Mouse (Mus musculus) hindbrain, embryonic 16.5 days (tissue): ENCODE measurements around the gene Gm29609. TPM values are rescaled to one million over a fixed set of nuclear protein-coding genes. Genes with fewer than 3 reads are reported as not detected.

ENCODE experiments used
- ATAC-seq: fragments of 200-750 bp; cut with Nextera tagmentation; 2 replicates; pipeline ENCODE4 v1.8.0; 2017; ENCODE audit warnings: moderate TSS enrichment, moderate library complexity
- H3K27ac ChIP-seq: fragments of 300-500 bp; sonication (generic); 2 replicates; pipeline ENCODE4 v1.5.1; 2014; ENCODE audit warnings: low read depth, mild to moderate bottlenecking, control low read depth, low read length, moderate library complexity
- H3K27me3 ChIP-seq: fragments of 300-500 bp; sonication (generic); replicated peaks from 2 replicates; pipeline ENCODE4 v1.6.1; 2014; ENCODE audit warnings: low read length; ENCODE audit not compliant: control insufficient read depth, insufficient read depth
- H3K36me3 ChIP-seq: fragments of 300-500 bp; sonication (generic); 2 replicates; pipeline ENCODE4 v1.6.1; 2014; ENCODE audit warnings: mild to moderate bottlenecking, low read length, moderate library complexity, mixed read lengths; ENCODE audit not compliant: control insufficient read depth, insufficient read depth
- H3K4me1 ChIP-seq: fragments of 300-500 bp; sonication (generic); 2 replicates; pipeline ENCODE4 v1.6.1; 2014; ENCODE audit warnings: low read depth, low read length; ENCODE audit not compliant: control insufficient read depth, insufficient read depth
- H3K4me2 ChIP-seq: fragments of 300-500 bp; sonication (generic); 2 replicates; pipeline ENCODE4 v1.6.1; 2014; ENCODE audit warnings: mild to moderate bottlenecking, low read length, control low read depth, moderate library complexity
- H3K4me3 ChIP-seq: fragments of 300-500 bp; sonication (generic); 2 replicates; pipeline ENCODE4 v1.5.1; 2014; ENCODE audit warnings: mild to moderate bottlenecking, low read length, control low read depth, moderate library complexity
- H3K9ac ChIP-seq: fragments of 300-500 bp; sonication (generic); 2 replicates; pipeline ENCODE4 v1.6.1; 2014; ENCODE audit warnings: low read depth, mild to moderate bottlenecking, control low read depth, low read length, moderate library complexity
- H3K9me3 ChIP-seq: fragments of 300-500 bp; sonication (generic); 2 replicates; pipeline ENCODE4 v1.6.1; 2014; ENCODE audit warnings: mild to moderate bottlenecking, low read length, moderate library complexity; ENCODE audit not compliant: control insufficient read depth
- WGBS: fragments of 180-500 bp; shearing (Covaris S2); extraction: QIAGEN DNeasy Blood & Tissue Kit; methylation state at CpG from one replicate; pipeline ENCODE4 v1.1.7; 2014; 5-methylcytosine and 5-hydroxymethylcytosine counted together
- polyA plus RNA-seq: library from polyadenylated mRNA; unstranded; fragments of >200 nt; fragmentation: Nextera tagmentation; extraction: Ambion mirVana; gene quantifications from 2 replicates; pipeline ENCODE4 v1.2.1, GENCODE M21; 2015

Gene Gm29609
- polyA plus RNA-seq, 1 experiment from 2014 or later = 2.1 TPM

- Histone ChIP-seq H3K4me2 (peak overlapping the region; percentile 68), H3K4me1 (peaks cover 24% of the 10 kb centered on the region), H3K9ac (no peak overlapping the region), H3K27ac (no peak overlapping the region), H3K4me3 (peak overlapping the region; percentile 50; the same call in 1 of the 2 replicates), H3K27me3 (peaks cover 39% of the 10 kb centered on the region), H3K9me3 (no peaks in the 10 kb centered on the region), H3K36me3 (no peaks in the 10 kb centered on the region)
- no peak for ATAC-seq
- 20% methylated on average over 11 of the region's 11 CpGs for WGBS
Observed at GRCm38 (mm10) chr5:31095711-31096480, 83.8 kb downstream of the Gm29609 start.

- Histone ChIP-seq H3K36me3 (no peaks in the 10 kb centered on the region), H3K27me3 (peaks cover 42% of the 10 kb centered on the region), H3K9me3 (no peaks in the 10 kb centered on the region), H3K9ac (peak overlapping the region; percentile 28; the same call in 1 of the 2 replicates), H3K4me1 (peaks cover 24% of the 10 kb centered on the region), H3K4me3 (peak overlapping the region; percentile 50), H3K27ac (no peak overlapping the region), H3K4me2 (peak overlapping the region; percentile 68)
- ATAC-seq = no peak
- under 1% methylated on average over 59 of the region's 59 CpGs for WGBS
Observed at GRCm38 (mm10) chr5:31094799-31095691, 84.7 kb downstream of the Gm29609 start.

Other genes starting within 250 kb of the Gm29609 start
- 77.3 and 89.1 TPM in 2 replicates for gene Cgref1, start 234.3 kb downstream of the Gm29609 start, polyA plus RNA-seq
- gene Preb, start 219.6 kb downstream of the Gm29609 start, polyA plus RNA-seq = 115 and 123 TPM in 2 replicates
- not detected in 2 replicates for gene Tcf23, start 211.2 kb downstream of the Gm29609 start, polyA plus RNA-seq
- gene Atraid, start 131.6 kb downstream of the Gm29609 start, polyA plus RNA-seq = 174 and 195 TPM in 2 replicates
- 30.1 and 31.6 TPM in 2 replicates for gene Slc5a6, start 131.0 kb downstream of the Gm29609 start, polyA plus RNA-seq
- 11.6 and 16.8 TPM in 2 replicates for gene Cad, start 125.1 kb downstream of the Gm29609 start, polyA plus RNA-seq
- gene Dnajc5g, start 73.6 kb downstream of the Gm29609 start, polyA plus RNA-seq = not detected in 2 replicates
- gene Slc30a3, start 71.7 kb downstream of the Gm29609 start, polyA plus RNA-seq = 44.3 and 52.7 TPM in 2 replicates
- gene Trim54, start 63.2 kb downstream of the Gm29609 start, polyA plus RNA-seq = 1.00 TPM in 1 of 2 replicates, not detected in the other
- not detected in 2 replicates for gene Ucn, start 41.1 kb downstream of the Gm29609 start, polyA plus RNA-seq
- gene Mpv17, start 25.7 kb downstream of the Gm29609 start, polyA plus RNA-seq = 56.1 and 61.1 TPM in 2 replicates
- gene Gtf3c2, start 233 bp upstream of the Gm29609 start, polyA plus RNA-seq = 51.6 and 63.2 TPM in 2 replicates
- gene Snx17, start 13.3 kb upstream of the Gm29609 start, polyA plus RNA-seq = 120 and 124 TPM in 2 replicates
- gene Eif2b4, start 13.5 kb upstream of the Gm29609 start, polyA plus RNA-seq = 88.5 and 91.6 TPM in 2 replicates
- 12.3 and 14.0 TPM in 2 replicates for gene Zfp513, start 22.4 kb upstream of the Gm29609 start, polyA plus RNA-seq
- 172 and 185 TPM in 2 replicates for gene Ppm1g, start 40.8 kb upstream of the Gm29609 start, polyA plus RNA-seq
- gene Nrbp1, start 61.0 kb upstream of the Gm29609 start, polyA plus RNA-seq = 167 and 174 TPM in 2 replicates
- 0.41 TPM in 1 of 2 replicates, not detected in the other for gene Gm9970, start 61.3 kb upstream of the Gm29609 start, polyA plus RNA-seq
- 3.1 and 3.2 TPM in 2 replicates for gene Krtcap3, start 71.8 kb upstream of the Gm29609 start, polyA plus RNA-seq
- gene Ift172, start 111.2 kb upstream of the Gm29609 start, polyA plus RNA-seq = 31.5 and 38.2 TPM in 2 replicates
- 102 and 105 TPM in 2 replicates for gene Fndc4, start 116.2 kb upstream of the Gm29609 start, polyA plus RNA-seq
- 0.25 and 0.26 TPM in 2 replicates for gene Gckr, start 117.5 kb upstream of the Gm29609 start, polyA plus RNA-seq